Mouse (Mus musculus) brain, adult 10 weeks (tissue): ENCODE results near the gene Ccr7. TPM values are rescaled to one million over a fixed set of nuclear protein-coding genes. Genes with fewer than 3 reads are reported as not detected.

ENCODE experiments used
- polyA plus RNA-seq: library from polyadenylated mRNA; stranded (reverse); fragments of 350-450 nt; fragmentation: Illumina TruSeq; extraction: RNeasy Lipid Tissue Mini Kit (QIAGEN cat#74804); gene quantifications from one replicate; pipeline ENCODE4 v1.2.3, GENCODE M21; 2015; ENCODE audit warnings: low read depth, low replicate concordance

Ccr7 gene
- polyA plus RNA-seq = not detected

DNA sequence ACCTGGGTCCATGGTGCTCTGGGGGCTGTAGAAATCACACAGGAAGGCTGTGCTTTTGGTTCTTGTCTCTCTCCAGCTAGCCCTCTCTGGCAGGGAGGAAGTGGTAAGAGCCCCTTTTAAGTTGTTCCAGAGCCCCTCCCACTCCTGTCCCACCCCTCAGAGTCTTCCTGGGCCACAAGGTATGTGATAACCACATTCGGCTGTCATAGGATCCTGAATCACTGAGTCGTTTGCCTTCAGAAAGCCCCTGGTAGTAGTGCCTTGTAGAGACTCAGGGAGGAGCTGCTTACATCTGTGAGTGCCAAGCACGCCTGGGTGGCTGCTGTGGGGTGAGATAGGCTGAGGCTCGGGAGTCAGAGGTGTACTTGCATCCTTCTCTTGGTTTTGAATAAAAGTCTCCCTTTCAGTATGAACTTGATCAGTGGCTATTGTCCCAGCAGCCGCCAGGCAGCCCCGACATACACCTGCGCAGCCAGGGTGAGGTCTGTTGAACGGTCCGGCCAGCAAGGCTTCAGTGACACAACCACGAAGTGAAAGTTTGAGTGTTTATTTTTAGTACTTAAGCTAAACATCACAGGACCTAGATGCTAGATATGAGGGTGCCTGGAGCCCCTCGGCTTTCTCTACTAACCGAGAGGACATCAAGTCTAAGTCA is at the start of gene Ccr7:
TSS of gene Ccr7 (minus strand) at position 91 of the 655 bp plus-strand sequence.

Other genes with a start within 250 kb of the Ccr7 start
- gene Cdc6, start 247.3 kb downstream of the Ccr7 start, polyA plus RNA-seq = 0.74 TPM
- 7.5 TPM for gene Rara, start 227.3 kb downstream of the Ccr7 start, polyA plus RNA-seq
- not detected for gene Gjd3, start 172.1 kb downstream of the Ccr7 start, polyA plus RNA-seq
- 0.95 TPM for gene Top2a, start 130.9 kb downstream of the Ccr7 start, polyA plus RNA-seq
- 75.5 TPM for gene Igfbp4, start 113.8 kb downstream of the Ccr7 start, polyA plus RNA-seq
- gene Tns4, start 65.8 kb downstream of the Ccr7 start, polyA plus RNA-seq = 0.18 TPM
- gene Smarce1, start 75.9 kb upstream of the Ccr7 start, polyA plus RNA-seq = 77.0 TPM
- gene Krt222, start 89.0 kb upstream of the Ccr7 start, polyA plus RNA-seq = 54.3 TPM
- not detected for gene Krt24, start 130.2 kb upstream of the Ccr7 start, polyA plus RNA-seq
- 0.30 TPM for gene Krt25, start 167.9 kb upstream of the Ccr7 start, polyA plus RNA-seq
- gene Krt26, start 182.9 kb upstream of the Ccr7 start, polyA plus RNA-seq = not detected
- not detected for gene Krt27, start 196.0 kb upstream of the Ccr7 start, polyA plus RNA-seq
- gene Krt28, start 219.8 kb upstream of the Ccr7 start, polyA plus RNA-seq = not detected
- gene Krt10, start 234.3 kb upstream of the Ccr7 start, polyA plus RNA-seq = 18.1 TPM